Mouse (Mus musculus): ENCODE measurements around the gene Golph3l. TPM values are rescaled to one million over a fixed set of nuclear protein-coding genes. Genes with fewer than 3 reads are reported as not detected.

Golph3l gene
- polyA plus RNA-seq, 1 experiment from 2014 or later = 30.2 TPM

GRCm38 (mm10) chr3:95658236-95658867, 69.6 kb downstream of the Golph3l start, which contains the start of gene Mcl1:
TSS of gene Mcl1 (plus strand) at chr3:95658788.
- Histone ChIP-seq H3K4me1 (peaks cover 37% of the 10 kb centered on the region), H3K9ac (peak within 1 kb of the TSS; percentile 100), H3K36me3 (peaks cover 30% of the 10 kb centered on the region), H3K27me3 (no peaks in the 10 kb centered on the region), H3K4me2 (peak within 1 kb of the TSS; percentile 83), H3K9me3 (no peaks in the 10 kb centered on the region), H3K27ac (peak within 1 kb of the TSS; percentile 98), H3K4me3 (peak within 1 kb of the TSS; percentile 99)
- ATAC-seq (ENCODE audit: insufficient number of reproducible peaks, insufficient read depth, low FRiP score, low TSS enrichment, low read depth) = peak; percentile 95
- WGBS = under 1% methylated on average over 43 of the region's 43 CpGs

DNA sequence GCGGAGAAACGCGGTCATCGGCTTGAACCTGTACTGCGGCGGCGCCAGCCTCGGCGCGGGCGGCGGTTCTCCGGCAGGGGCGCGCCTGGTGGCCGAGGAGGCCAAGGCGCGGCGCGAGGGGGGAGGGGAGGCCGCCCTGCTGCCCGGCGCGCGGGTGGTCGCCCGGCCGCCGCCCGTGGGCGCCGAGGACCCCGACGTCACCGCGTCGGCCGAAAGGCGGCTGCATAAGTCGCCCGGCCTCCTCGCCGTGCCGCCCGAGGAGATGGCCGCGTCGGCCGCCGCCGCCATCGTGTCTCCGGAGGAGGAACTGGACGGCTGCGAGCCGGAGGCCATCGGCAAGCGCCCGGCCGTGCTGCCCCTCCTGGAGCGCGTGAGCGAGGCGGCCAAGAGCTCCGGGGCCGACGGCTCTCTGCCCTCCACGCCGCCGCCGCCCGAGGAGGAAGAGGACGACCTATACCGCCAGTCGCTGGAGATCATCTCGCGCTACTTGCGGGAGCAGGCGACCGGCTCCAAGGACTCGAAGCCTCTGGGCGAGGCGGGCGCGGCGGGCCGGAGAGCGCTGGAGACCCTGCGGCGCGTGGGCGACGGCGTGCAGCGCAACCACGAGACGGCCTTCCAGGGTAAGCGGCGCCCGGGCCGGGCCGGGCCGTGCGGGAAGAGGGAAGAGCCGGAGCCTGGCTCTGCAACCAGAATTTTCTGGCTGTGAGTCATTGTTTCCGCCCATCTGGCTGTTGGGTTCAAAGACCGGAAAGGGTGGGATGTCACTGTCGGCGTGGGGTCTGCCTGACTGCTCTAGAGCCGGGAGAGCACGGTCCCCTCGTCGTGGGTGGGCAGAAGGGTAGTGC, 70.4 kb downstream of the Golph3l start:
- peaks cover 35% of the 10 kb centered on the region for H3K36me3 ChIP-seq
- WGBS = under 1% methylated on average over 91 of the region's 113 CpGs
- peaks cover 37% of the 10 kb centered on the region for H3K4me1 ChIP-seq
- no peaks in the 10 kb centered on the region for H3K9me3 ChIP-seq
- peak overlapping the region; percentile 100 for H3K9ac ChIP-seq
- peak overlapping the region; percentile 99 for H3K4me3 ChIP-seq
- peak overlapping the region; percentile 98 for H3K27ac ChIP-seq
- peak; percentile 63 for ATAC-seq (ENCODE audit: insufficient number of reproducible peaks, insufficient read depth, low FRiP score, low TSS enrichment, low read depth)
- H3K27me3 ChIP-seq = no peaks in the 10 kb centered on the region
- H3K4me2 ChIP-seq = peak overlapping the region; percentile 83

GRCm38 (mm10) chr3:95659948-95660347, 71.2 kb downstream of the Golph3l start:
- ATAC-seq (ENCODE audit: insufficient number of reproducible peaks, insufficient read depth, low FRiP score, low TSS enrichment, low read depth) = no peak
- Histone ChIP-seq H3K4me3 (peak overlapping the region; percentile 99), H3K9me3 (no peaks in the 10 kb centered on the region), H3K27me3 (no peaks in the 10 kb centered on the region), H3K4me1 (peaks cover 37% of the 10 kb centered on the region), H3K9ac (peak overlapping the region; percentile 100), H3K4me2 (peak overlapping the region; percentile 83), H3K36me3 (peaks cover 44% of the 10 kb centered on the region), H3K27ac (peak overlapping the region; percentile 98)
- 3% methylated on average over 8 of the region's 8 CpGs for WGBS

- H3K9ac ChIP-seq = peak overlapping the region; percentile 100
- peak overlapping the region; percentile 83 for H3K4me2 ChIP-seq
- H3K27ac ChIP-seq = no peak overlapping the region
- H3K4me3 ChIP-seq = peak overlapping the region; percentile 99
- H3K36me3 ChIP-seq = peaks cover 49% of the 10 kb centered on the region
- no peaks in the 10 kb centered on the region for H3K27me3 ChIP-seq
- WGBS = 46% methylated on average over 2 of the region's 2 CpGs
- no peaks in the 10 kb centered on the region for H3K9me3 ChIP-seq
- H3K4me1 ChIP-seq = peaks cover 43% of the 10 kb centered on the region
- ATAC-seq (ENCODE audit: insufficient number of reproducible peaks, insufficient read depth, low FRiP score, low TSS enrichment, low read depth) = no peak
Measured at GRCm38 (mm10) chr3:95660788-95661478, 72.2 kb downstream of the Golph3l start.

DNA sequence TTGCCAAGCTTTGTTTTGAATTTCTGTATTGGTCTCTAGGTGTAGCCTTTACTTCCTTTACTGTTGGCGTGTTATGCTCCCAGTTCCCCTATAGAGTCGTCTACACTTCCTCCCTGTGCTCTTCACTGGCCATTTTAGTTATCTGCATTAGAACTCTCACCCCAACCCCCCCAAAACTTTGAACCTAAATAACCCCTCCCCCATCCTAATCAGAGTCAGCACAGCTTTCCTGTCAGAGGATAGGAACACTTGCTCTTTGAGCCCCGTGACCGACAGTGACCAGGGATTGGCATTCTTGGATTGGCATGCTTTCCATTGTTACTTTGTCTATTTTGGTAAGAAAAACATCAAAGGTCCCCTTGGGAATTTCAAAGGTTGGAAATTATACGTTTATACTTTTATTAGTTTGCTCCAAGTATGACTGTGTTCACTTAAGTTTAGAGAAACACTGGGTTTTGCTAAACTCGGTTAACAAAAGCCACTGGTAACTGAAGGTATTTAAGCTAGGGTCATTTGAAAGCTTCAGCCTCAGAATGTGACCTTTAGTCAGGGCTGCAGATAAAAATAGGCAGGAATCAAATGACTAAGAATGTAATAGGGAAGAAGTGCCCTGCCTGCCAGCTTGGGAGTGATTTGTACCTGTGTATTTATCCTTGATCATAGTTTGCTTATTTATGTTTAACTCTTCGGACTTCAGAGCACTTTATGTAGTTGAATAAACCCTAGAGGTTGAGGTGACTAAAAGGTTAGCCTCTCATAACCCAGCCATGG, 73.4 kb downstream of the Golph3l start:
- Histone ChIP-seq H3K4me3 (0 out of 2 replicates have a peak overlapping the region, but pooled peaks have one; percentile 1), H3K27me3 (no peaks in the 10 kb centered on the region), H3K36me3 (peaks cover 49% of the 10 kb centered on the region), H3K9me3 (no peaks in the 10 kb centered on the region), H3K4me1 (peaks cover 49% of the 10 kb centered on the region), H3K9ac (no peak overlapping the region), H3K4me2 (peak overlapping the region; percentile 83), H3K27ac (no peak overlapping the region)
- no peak for ATAC-seq (ENCODE audit: insufficient number of reproducible peaks, insufficient read depth, low FRiP score, low TSS enrichment, low read depth)
- WGBS = 52% methylated on average over 7 of the region's 7 CpGs

GRCm38 (mm10) chr3:95662724-95663449, 74.2 kb downstream of the Golph3l start:
- peaks cover 49% of the 10 kb centered on the region for H3K36me3 ChIP-seq
- H3K4me2 ChIP-seq = peak overlapping the region; percentile 83
- no peaks in the 10 kb centered on the region for H3K9me3 ChIP-seq
- 80% methylated on average over 7 of the region's 7 CpGs for WGBS
- no peak for ATAC-seq (ENCODE audit: insufficient number of reproducible peaks, insufficient read depth, low FRiP score, low TSS enrichment, low read depth)
- peaks cover 52% of the 10 kb centered on the region for H3K4me1 ChIP-seq
- H3K27ac ChIP-seq = no peak overlapping the region
- no peak overlapping the region for H3K4me3 ChIP-seq
- no peak overlapping the region for H3K9ac ChIP-seq
- H3K27me3 ChIP-seq = no peaks in the 10 kb centered on the region

DNA sequence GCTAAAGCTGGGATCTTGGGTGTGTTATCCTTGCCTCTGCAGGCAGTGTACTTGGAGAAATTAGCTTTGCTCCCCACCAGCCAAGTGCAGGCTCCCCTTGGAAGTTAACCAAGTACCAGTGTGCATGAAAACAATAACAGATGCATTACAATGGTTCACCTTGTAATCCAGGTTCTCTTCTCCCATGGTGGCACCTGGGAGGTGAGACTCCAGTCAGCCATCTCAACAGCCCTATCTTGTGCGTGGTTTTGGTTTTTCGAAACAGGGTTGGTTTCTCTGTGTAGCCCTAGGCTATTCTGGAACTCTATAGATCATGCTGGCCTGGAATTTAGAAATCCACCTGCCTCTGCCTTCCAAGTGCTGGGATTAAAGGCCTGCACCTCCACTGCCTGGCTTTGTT, 74.8 kb downstream of the Golph3l start:
- Histone ChIP-seq H3K36me3 (peaks cover 50% of the 10 kb centered on the region), H3K9me3 (no peaks in the 10 kb centered on the region), H3K27ac (no peak overlapping the region), H3K4me2 (no peak overlapping the region), H3K27me3 (no peaks in the 10 kb centered on the region), H3K4me1 (peaks cover 56% of the 10 kb centered on the region), H3K4me3 (no peak overlapping the region), H3K9ac (no peak overlapping the region)
- ATAC-seq (ENCODE audit: insufficient number of reproducible peaks, insufficient read depth, low FRiP score, low TSS enrichment, low read depth) = no peak
- 76% methylated on average over 2 of the region's 2 CpGs for WGBS

DNA sequence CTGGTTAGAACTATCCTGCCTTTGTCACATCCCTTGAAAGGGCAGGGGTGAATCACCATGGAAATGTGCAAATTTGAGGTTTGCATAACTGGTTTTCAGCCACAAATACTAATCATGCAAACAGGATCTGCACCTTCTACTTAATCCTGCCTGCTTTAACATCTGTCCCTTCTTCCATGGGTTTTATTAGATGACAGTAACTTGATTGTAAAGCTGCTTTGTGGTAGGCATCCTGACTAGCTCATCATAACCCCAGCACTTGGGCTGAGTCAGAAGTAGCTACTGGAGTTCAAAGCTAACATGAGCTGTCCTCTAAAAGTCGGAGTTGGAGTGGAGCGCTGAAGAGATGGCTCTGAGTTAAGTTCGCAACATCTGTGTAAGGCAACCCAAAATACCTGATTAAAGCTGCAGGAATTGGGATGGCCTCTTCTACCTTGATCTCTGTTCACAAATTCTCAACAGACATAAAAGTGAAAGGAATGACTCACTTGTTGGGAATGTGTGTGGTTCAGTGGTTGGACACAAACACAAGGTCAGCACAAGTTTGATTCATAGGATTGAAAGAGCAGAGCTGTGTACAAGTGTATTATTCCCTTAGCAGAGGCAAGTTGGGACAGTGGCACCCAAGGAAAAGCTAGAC, 75.4 kb downstream of the Golph3l start:
- H3K4me3 ChIP-seq = no peak overlapping the region
- ATAC-seq (ENCODE audit: insufficient number of reproducible peaks, insufficient read depth, low FRiP score, low TSS enrichment, low read depth) = no peak
- WGBS = 88% methylated on average over 3 of the region's 3 CpGs
- H3K9me3 ChIP-seq = no peaks in the 10 kb centered on the region
- H3K27me3 ChIP-seq = no peaks in the 10 kb centered on the region
- no peak overlapping the region for H3K9ac ChIP-seq
- H3K4me2 ChIP-seq = no peak overlapping the region
- peaks cover 55% of the 10 kb centered on the region for H3K36me3 ChIP-seq
- peaks cover 58% of the 10 kb centered on the region for H3K4me1 ChIP-seq
- H3K27ac ChIP-seq = no peak overlapping the region

DNA sequence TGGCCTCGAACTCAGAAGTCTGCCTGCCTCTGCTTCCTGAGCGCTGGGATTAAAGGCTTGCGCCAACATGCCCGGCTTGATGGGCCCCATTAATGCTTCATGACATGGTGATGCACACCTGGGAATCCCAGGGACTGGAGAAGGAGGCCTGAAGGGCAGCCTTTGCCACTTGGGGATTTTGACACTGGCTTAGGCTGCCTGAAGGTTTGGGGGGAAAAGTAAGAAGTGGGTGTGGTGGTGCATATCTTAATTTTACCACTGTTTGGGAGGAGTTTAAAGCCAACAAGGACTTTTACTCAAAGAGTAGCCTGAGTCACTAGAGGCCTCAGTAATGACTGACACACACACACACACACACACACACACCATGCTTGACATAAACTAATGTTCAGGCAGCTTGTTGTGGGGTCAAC, 76.2 kb downstream of the Golph3l start:
- no peak for ATAC-seq (ENCODE audit: insufficient number of reproducible peaks, insufficient read depth, low FRiP score, low TSS enrichment, low read depth)
- Histone ChIP-seq H3K27ac (no peak overlapping the region), H3K4me3 (no peak overlapping the region), H3K27me3 (no peaks in the 10 kb centered on the region), H3K4me1 (peaks cover 58% of the 10 kb centered on the region), H3K9ac (no peak overlapping the region), H3K9me3 (no peaks in the 10 kb centered on the region), H3K36me3 (peaks cover 63% of the 10 kb centered on the region), H3K4me2 (no peak overlapping the region)
- 85% methylated on average over 4 of the region's 4 CpGs for WGBS

DNA sequence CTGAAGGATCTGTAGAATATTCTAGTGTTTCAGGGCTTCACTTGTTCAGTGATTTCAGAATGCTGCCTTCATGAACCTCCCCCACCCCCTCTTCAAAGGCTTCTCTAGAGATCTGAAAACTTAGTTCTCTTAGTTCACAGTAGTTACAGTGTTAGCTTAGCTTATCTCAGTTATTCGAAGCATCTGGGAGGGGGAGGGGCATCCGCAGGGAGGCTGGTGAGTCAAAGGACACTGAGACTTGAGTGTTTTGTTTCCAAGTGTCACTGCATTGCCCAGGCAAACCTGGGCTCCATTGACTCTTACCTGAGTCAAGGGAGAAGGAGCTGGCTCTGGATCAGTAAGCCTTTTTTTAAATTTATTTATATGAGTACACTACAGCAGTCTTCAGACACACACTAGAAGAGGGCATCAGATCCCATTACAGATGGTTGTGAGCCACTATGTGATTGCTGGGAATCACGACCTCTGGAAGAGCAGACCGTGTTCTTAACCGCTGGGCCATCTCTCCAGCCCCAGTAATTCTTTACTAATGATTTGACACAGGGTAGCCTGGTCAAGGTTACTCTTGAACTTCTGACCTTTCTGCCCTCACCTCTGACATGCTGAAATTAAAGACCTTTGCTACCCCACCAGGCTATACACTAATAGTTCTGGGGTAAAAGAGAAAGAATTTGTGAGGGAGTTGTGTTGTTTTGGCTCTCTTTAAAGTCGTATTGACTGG, 77.5 kb downstream of the Golph3l start:
- peaks cover 56% of the 10 kb centered on the region for H3K36me3 ChIP-seq
- no peaks in the 10 kb centered on the region for H3K27me3 ChIP-seq
- H3K27ac ChIP-seq = peak overlapping the region; percentile 23; the same call in 1 of the 2 replicates
- H3K4me1 ChIP-seq = peaks cover 51% of the 10 kb centered on the region
- no peak for ATAC-seq (ENCODE audit: insufficient number of reproducible peaks, insufficient read depth, low FRiP score, low TSS enrichment, low read depth)
- WGBS = 34% methylated on average over 6 of the region's 6 CpGs
- H3K9me3 ChIP-seq = no peaks in the 10 kb centered on the region
- H3K4me2 ChIP-seq = no peak overlapping the region
- H3K9ac ChIP-seq = no peak overlapping the region
- H3K4me3 ChIP-seq = no peak overlapping the region
